Mouse (Mus musculus) heart, embryonic 12.5 days (tissue): ENCODE measurements at regions not wholly inside any gene's neighbourhood (a gene's known extent, or its start where the extent isn't known, plus 50 kb on each side); places are given as distances from the start of the nearest gene placed in this dataset.

Experiments
- ATAC-seq: fragments of 200-750 bp; cut with Nextera tagmentation; 2 replicates; pipeline ENCODE4 v1.8.0; 2017; ENCODE audit warnings: moderate TSS enrichment, moderate library complexity; ENCODE audit not compliant: insufficient number of reproducible peaks, low FRiP score
- H3K27ac ChIP-seq: fragments of 300-500 bp; sonication (generic); 2 replicates; pipeline ENCODE4 v1.5.1; 2016; ENCODE audit warnings: mild to moderate bottlenecking, moderate library complexity; ENCODE audit not compliant: poor library complexity, severe bottlenecking
- H3K27me3 ChIP-seq: fragments of 300-500 bp; sonication (generic); replicated peaks from 2 replicates; pipeline ENCODE4 v1.6.1; 2016; ENCODE audit warnings: mild to moderate bottlenecking, moderate library complexity
- H3K36me3 ChIP-seq: fragments of 300-500 bp; sonication (generic); 2 replicates; pipeline ENCODE4 v1.6.1; 2016; ENCODE audit warnings: mild to moderate bottlenecking, moderate library complexity
- H3K4me1 ChIP-seq: fragments of 300-500 bp; sonication (generic); replicated peaks from 2 replicates; pipeline ENCODE4 v1.6.1; 2016; ENCODE audit warnings: mild to moderate bottlenecking
- H3K4me2 ChIP-seq: fragments of 300-500 bp; sonication (generic); 2 replicates; pipeline ENCODE4 v1.6.1; 2016; ENCODE audit warnings: mild to moderate bottlenecking, moderate library complexity
- H3K4me3 ChIP-seq: fragments of 300-500 bp; sonication (generic); 2 replicates; pipeline ENCODE4 v1.5.1; 2016; ENCODE audit warnings: mild to moderate bottlenecking
- H3K9ac ChIP-seq: fragments of 300-500 bp; sonication (generic); 2 replicates; pipeline ENCODE4 v1.6.1; 2016; ENCODE audit warnings: mild to moderate bottlenecking, moderate library complexity
- H3K9me3 ChIP-seq: fragments of 300-500 bp; sonication (generic); replicated peaks from 2 replicates; pipeline ENCODE4 v1.6.1; 2016; ENCODE audit warnings: mild to moderate bottlenecking, moderate library complexity
- WGBS: fragments of 180-500 bp; shearing (Covaris S2); methylation state at CpG from one replicate; pipeline ENCODE4 v1.1.7; 2016; 5-methylcytosine and 5-hydroxymethylcytosine counted together

- no peak for ATAC-seq
- Histone ChIP-seq H3K4me1 (0 out of 2 replicates have a peak, but pooled peaks cover 11% of the 10 kb centered on the region), H3K27me3 (0 out of 2 replicates have a peak, but pooled peaks cover 18% of the 10 kb centered on the region), H3K36me3 (no peaks in the 10 kb centered on the region), H3K9me3 (no peaks in the 10 kb centered on the region), H3K4me3 (no peak overlapping the region), H3K27ac (no peak overlapping the region), H3K9ac (no peak overlapping the region), H3K4me2 (no peak overlapping the region)
- 51% methylated on average over 3 of the region's 3 CpGs for WGBS
Observed at GRCm38 (mm10) chr9:27702140-27702539, 88.4 kb upstream of the Opcml start.

GRCm38 (mm10) chr9:27704001-27704400 is 86.6 kb upstream of the Opcml start:
- H3K9me3 ChIP-seq, result no peaks in the 10 kb centered on the region
- no peak overlapping the region for H3K4me3 ChIP-seq
- no peak overlapping the region for H3K9ac ChIP-seq
- 40% methylated on average over 5 of the region's 5 CpGs for WGBS
- 0 out of 2 replicates have a peak, but pooled peaks cover 11% of the 10 kb centered on the region for H3K4me1 ChIP-seq
- H3K27me3 ChIP-seq, result peaks cover 21% of the 10 kb centered on the region; the same call in 1 of the 2 replicates
- no peak for ATAC-seq
- no peaks in the 10 kb centered on the region for H3K36me3 ChIP-seq
- no peak overlapping the region for H3K4me2 ChIP-seq
- no peak overlapping the region for H3K27ac ChIP-seq

GRCm38 (mm10) chr9:27723840-27724408 is 66.7 kb upstream of the Opcml start:
- no peak overlapping the region for H3K4me3 ChIP-seq
- no peak for ATAC-seq
- H3K4me1 ChIP-seq, result peaks cover 5% of the 10 kb centered on the region
- H3K9ac ChIP-seq, result no peak overlapping the region
- WGBS, result 55% methylated on average over 2 of the region's 2 CpGs
- peaks cover 19% of the 10 kb centered on the region for H3K27me3 ChIP-seq
- H3K4me2 ChIP-seq, result no peak overlapping the region
- H3K36me3 ChIP-seq, result no peaks in the 10 kb centered on the region
- no peak overlapping the region for H3K27ac ChIP-seq
- H3K9me3 ChIP-seq, result no peaks in the 10 kb centered on the region

GRCm38 (mm10) chr9:27724576-27724975 is 66.0 kb upstream of the Opcml start:
- no peaks in the 10 kb centered on the region for H3K36me3 ChIP-seq
- 58% methylated on average over 2 of the region's 2 CpGs for WGBS
- H3K27me3 ChIP-seq, result peaks cover 19% of the 10 kb centered on the region
- H3K9me3 ChIP-seq, result no peaks in the 10 kb centered on the region
- H3K4me3 ChIP-seq, result no peak overlapping the region
- no peak for ATAC-seq
- H3K4me2 ChIP-seq, result no peak overlapping the region
- H3K27ac ChIP-seq, result no peak overlapping the region
- H3K4me1 ChIP-seq, result peaks cover 8% of the 10 kb centered on the region
- H3K9ac ChIP-seq, result no peak overlapping the region

GRCm38 (mm10) chr9:27728652-27729557 is 61.7 kb upstream of the Opcml start:
- ATAC-seq, result no peak; the same call in 1 of the 2 replicates
- Histone ChIP-seq H3K9ac (0 out of 2 replicates have a peak overlapping the region, but pooled peaks have one; percentile 51), H3K4me3 (no peak overlapping the region)

GRCm38 (mm10) chr9:27729558-27729889 is 61.1 kb upstream of the Opcml start:
- no peak for ATAC-seq
- Histone ChIP-seq H3K4me2 (no peak overlapping the region), H3K36me3 (no peaks in the 10 kb centered on the region), H3K27ac (no peak overlapping the region), H3K9me3 (no peaks in the 10 kb centered on the region), H3K4me3 (no peak overlapping the region), H3K27me3 (peaks cover 11% of the 10 kb centered on the region; the same call in 1 of the 2 replicates), H3K4me1 (peaks cover 8% of the 10 kb centered on the region), H3K9ac (no peak overlapping the region)
- 62% methylated on average over 1 of the region's 1 CpGs for WGBS

More at GRCm38 (mm10) chr9:27728652-27729557, 61.7 kb upstream of the Opcml start:
- H3K4me1 ChIP-seq, result peaks cover 8% of the 10 kb centered on the region
- H3K27me3 ChIP-seq, result peaks cover 10% of the 10 kb centered on the region; the same call in 1 of the 2 replicates
- no peaks in the 10 kb centered on the region for H3K36me3 ChIP-seq
- peak overlapping the region; percentile 53 for H3K4me2 ChIP-seq
- no peak overlapping the region; the same call in 1 of the 2 replicates for H3K27ac ChIP-seq
- WGBS, result 9% methylated on average over 13 of the region's 13 CpGs
- H3K9me3 ChIP-seq, result no peaks in the 10 kb centered on the region

GRCm38 (mm10) chr9:27739287-27739686 is 51.3 kb upstream of the Opcml start:
- Histone ChIP-seq H3K9me3 (no peaks in the 10 kb centered on the region), H3K4me2 (no peak overlapping the region), H3K36me3 (no peaks in the 10 kb centered on the region), H3K4me1 (no peaks in the 10 kb centered on the region), H3K4me3 (no peak overlapping the region), H3K27me3 (peaks cover 8% of the 10 kb centered on the region; the same call in 1 of the 2 replicates), H3K9ac (no peak overlapping the region), H3K27ac (no peak overlapping the region)
- no peak for ATAC-seq
- 23% methylated on average over 3 of the region's 3 CpGs for WGBS
